Mouse (Mus musculus): ENCODE data around the gene Fam166b. TPM values are rescaled to one million over a fixed set of nuclear protein-coding genes. Genes with fewer than 3 reads are reported as not detected.

Fam166b gene
- polyA plus RNA-seq, 1 experiment from 2014 or later, result not detected

DNA sequence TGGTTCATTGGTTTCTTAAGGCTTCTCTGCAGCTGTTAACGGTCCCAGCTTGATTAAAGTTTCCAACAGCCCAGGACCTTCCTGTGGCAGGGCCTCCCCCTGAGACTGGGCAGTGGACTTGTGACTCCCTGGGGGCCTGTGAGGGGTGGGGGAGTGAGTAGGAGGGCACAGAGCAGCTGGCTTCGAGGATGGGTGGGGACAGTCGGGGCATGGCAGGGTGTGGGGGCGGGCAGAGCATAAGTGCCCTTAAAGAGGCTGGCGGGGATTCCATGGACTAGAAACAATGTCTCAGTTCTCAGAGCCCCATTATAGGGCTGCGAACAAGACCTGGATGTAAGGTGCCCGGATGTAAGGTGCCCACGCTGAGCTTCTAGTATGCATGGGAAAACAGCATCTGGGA is 28.2 kb upstream of the Fam166b start:
- no peak overlapping the region for H3K4me2 ChIP-seq (ENCODE audit: low read depth, low read length)
- no peak overlapping the region for H3K9ac ChIP-seq (ENCODE audit: low read length)
- H3K27me3 ChIP-seq (ENCODE audit: control insufficient read depth, insufficient read depth, low read length), result peaks cover 11% of the 10 kb centered on the region
- H3K36me3 ChIP-seq (ENCODE audit: control insufficient read depth, insufficient read depth, low read length), result no peaks in the 10 kb centered on the region
- WGBS, result 21% methylated on average over 8 of the region's 8 CpGs
- H3K4me3 ChIP-seq (replicated peaks; ENCODE audit: low read length), result no peak overlapping the region
- no peak for ATAC-seq (ENCODE audit: insufficient read depth, low FRiP score)
- peaks cover 15% of the 10 kb centered on the region for H3K4me1 ChIP-seq (ENCODE audit: control insufficient read depth, insufficient read depth, low read length)
- no peaks in the 10 kb centered on the region for H3K9me3 ChIP-seq (replicated peaks; ENCODE audit: control insufficient read depth, low read length)
- no peak overlapping the region for H3K27ac ChIP-seq (ENCODE audit: low read length)

DNA sequence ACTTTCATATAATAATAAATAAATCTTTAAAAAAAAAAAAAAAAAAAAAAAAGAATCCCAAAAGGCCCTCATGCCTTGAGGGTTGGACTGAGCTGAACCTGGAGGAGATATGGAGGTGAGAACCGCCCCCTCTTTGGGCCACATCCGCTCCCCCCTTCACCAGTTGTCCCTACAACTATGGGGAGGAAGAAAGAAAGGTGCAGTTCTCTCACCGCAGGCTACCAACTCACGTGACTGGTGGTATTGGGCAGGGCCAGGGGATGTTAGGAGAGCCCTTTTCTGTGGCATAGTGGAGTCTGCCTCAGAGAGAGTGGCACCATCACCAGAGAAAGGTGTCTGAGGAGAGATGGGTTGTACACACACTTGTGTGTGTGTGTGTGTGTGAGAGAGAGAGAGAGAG is 27.5 kb upstream of the Fam166b start:
- no peak for ATAC-seq (ENCODE audit: insufficient read depth, low FRiP score)
- 35% methylated on average over 4 of the region's 4 CpGs for WGBS
- no peak overlapping the region for H3K4me2 ChIP-seq (ENCODE audit: low read depth, low read length)

DNA sequence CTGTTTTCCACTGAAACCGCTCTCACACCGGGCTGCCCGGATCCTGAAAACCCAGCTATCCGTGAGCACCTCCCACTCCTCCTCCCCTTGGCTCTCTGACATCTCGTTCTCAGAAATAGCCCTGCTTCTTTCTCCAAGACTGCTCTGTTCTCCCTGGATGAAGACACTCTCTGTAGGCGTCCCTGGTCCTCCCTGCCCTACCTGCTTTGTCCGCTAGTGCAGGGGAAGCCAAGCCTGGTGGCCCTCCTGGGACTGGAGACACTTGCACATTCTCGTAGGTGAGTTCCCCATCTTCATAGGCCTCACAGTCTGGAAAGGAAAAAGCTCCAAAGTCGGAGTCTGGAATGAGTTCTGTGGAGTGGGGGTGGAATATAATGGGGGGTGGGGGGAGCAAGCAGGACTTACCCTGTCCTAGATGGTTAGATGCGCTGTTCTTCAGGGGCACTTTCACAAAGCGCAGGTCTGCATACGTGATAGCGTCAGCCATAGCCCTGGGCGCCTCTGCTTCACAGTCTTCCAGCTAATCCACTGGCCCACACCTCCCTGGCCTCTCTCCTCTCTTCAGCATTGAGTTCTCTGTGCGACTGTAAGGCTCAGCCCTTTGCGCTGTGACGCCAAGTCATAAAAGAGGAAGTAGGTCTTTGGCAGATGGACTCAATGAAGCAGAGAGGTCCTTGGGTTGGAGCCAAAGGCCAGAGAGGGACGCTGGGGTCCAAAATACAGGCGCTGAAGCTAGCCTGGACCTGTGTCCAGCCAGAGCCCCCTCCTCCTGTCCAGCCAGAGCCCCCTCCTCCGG is 25.3 kb upstream of the Fam166b start, which contains the start of gene Cd72:
Gene Cd72, minus strand, starts transcription at position 588 of the 796 bp plus-strand sequence.
- H3K27me3 ChIP-seq (ENCODE audit: control insufficient read depth, insufficient read depth, low read length), result peaks cover 13% of the 10 kb centered on the region
- H3K9me3 ChIP-seq (replicated peaks; ENCODE audit: control insufficient read depth, low read length), result no peaks in the 10 kb centered on the region
- H3K36me3 ChIP-seq (ENCODE audit: control insufficient read depth, insufficient read depth, low read length), result no peaks in the 10 kb centered on the region
- peak; percentile 37; the same call in 1 of the 2 replicates for ATAC-seq (ENCODE audit: insufficient read depth, low FRiP score)
- peak within 1 kb of the TSS; percentile 60 for H3K9ac ChIP-seq (ENCODE audit: low read length)
- H3K4me1 ChIP-seq (ENCODE audit: control insufficient read depth, insufficient read depth, low read length), result peaks cover 15% of the 10 kb centered on the region
- peak within 1 kb of the TSS; percentile 22 for H3K4me3 ChIP-seq (replicated peaks; ENCODE audit: low read length)
- H3K27ac ChIP-seq (ENCODE audit: low read length), result no peak within 1 kb of the TSS
- H3K4me2 ChIP-seq (ENCODE audit: low read depth, low read length), result peak within 1 kb of the TSS; percentile 40
- WGBS, result 31% methylated on average over 20 of the region's 20 CpGs

More for the DNA sequence above, 27.5 kb upstream of the Fam166b start:
- Histone ChIP-seq H3K4me3 (replicated peaks; ENCODE audit: low read length) (no peak overlapping the region), H3K27me3 (ENCODE audit: control insufficient read depth, insufficient read depth, low read length) (peaks cover 13% of the 10 kb centered on the region), H3K9me3 (replicated peaks; ENCODE audit: control insufficient read depth, low read length) (no peaks in the 10 kb centered on the region), H3K9ac (ENCODE audit: low read length) (no peak overlapping the region), H3K36me3 (ENCODE audit: control insufficient read depth, insufficient read depth, low read length) (no peaks in the 10 kb centered on the region), H3K27ac (ENCODE audit: low read length) (no peak overlapping the region), H3K4me1 (ENCODE audit: control insufficient read depth, insufficient read depth, low read length) (peaks cover 15% of the 10 kb centered on the region)

DNA sequence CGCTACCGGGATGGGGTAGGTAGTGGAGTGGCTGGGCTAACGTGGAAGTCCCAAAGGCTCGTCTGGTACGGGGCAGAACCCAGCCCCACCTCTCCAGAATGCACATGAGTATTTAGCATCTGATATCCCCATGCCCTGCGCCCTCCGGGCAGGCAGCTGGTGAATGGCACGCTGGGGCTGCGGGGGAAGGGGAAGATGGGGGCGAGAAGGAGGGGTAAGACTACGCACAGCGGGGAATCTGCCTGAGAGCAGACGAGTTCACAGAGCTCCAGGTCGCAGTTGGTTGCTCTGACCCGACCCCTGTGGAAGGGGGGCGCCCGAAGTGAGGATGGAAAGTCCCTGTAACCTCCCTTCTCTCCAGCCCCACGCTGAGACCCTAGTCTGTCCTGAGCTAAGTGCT is 24.5 kb upstream of the Fam166b start:
- H3K27ac ChIP-seq (ENCODE audit: low read length), result no peak overlapping the region
- H3K4me1 ChIP-seq (ENCODE audit: control insufficient read depth, insufficient read depth, low read length), result peaks cover 15% of the 10 kb centered on the region
- 3% methylated on average over 18 of the region's 18 CpGs for WGBS
- peak overlapping the region; percentile 60 for H3K9ac ChIP-seq (ENCODE audit: low read length)
- H3K36me3 ChIP-seq (ENCODE audit: control insufficient read depth, insufficient read depth, low read length), result no peaks in the 10 kb centered on the region
- peak overlapping the region; percentile 40 for H3K4me2 ChIP-seq (ENCODE audit: low read depth, low read length)
- H3K9me3 ChIP-seq (replicated peaks; ENCODE audit: control insufficient read depth, low read length), result no peaks in the 10 kb centered on the region
- peaks cover 13% of the 10 kb centered on the region for H3K27me3 ChIP-seq (ENCODE audit: control insufficient read depth, insufficient read depth, low read length)
- H3K4me3 ChIP-seq (replicated peaks; ENCODE audit: low read length), result peak overlapping the region; percentile 22
- ATAC-seq (ENCODE audit: insufficient read depth, low FRiP score), result no peak

DNA sequence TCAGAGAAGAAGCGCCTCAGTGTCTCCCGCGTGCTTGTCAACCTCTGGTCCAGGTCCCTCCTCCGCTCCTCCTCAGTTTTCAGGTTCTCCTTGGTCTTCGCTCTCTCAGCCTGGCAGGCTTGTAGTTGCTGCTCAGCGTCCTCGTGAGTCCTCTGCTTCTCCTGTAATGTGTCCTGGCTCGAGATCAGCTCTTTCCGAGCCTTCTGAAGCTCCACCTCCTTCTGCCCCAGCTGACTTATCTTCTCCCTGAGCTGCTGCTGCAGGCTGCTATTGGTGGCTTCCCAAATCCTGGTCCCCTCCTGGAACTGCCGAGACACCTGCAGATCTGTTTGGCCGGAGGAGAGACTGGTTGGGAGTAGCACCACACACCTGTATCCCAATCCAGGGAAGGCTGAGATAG is 23.4 kb upstream of the Fam166b start:
- Histone ChIP-seq H3K4me1 (ENCODE audit: control insufficient read depth, insufficient read depth, low read length) (peaks cover 15% of the 10 kb centered on the region), H3K27me3 (ENCODE audit: control insufficient read depth, insufficient read depth, low read length) (peaks cover 13% of the 10 kb centered on the region), H3K4me3 (replicated peaks; ENCODE audit: low read length) (no peak overlapping the region), H3K27ac (ENCODE audit: low read length) (no peak overlapping the region), H3K4me2 (ENCODE audit: low read depth, low read length) (no peak overlapping the region), H3K9me3 (replicated peaks; ENCODE audit: control insufficient read depth, low read length) (no peaks in the 10 kb centered on the region), H3K9ac (ENCODE audit: low read length) (no peak overlapping the region), H3K36me3 (ENCODE audit: control insufficient read depth, insufficient read depth, low read length) (no peaks in the 10 kb centered on the region)
- WGBS, result 42% methylated on average over 11 of the region's 11 CpGs
- no peak for ATAC-seq (ENCODE audit: insufficient read depth, low FRiP score)

DNA sequence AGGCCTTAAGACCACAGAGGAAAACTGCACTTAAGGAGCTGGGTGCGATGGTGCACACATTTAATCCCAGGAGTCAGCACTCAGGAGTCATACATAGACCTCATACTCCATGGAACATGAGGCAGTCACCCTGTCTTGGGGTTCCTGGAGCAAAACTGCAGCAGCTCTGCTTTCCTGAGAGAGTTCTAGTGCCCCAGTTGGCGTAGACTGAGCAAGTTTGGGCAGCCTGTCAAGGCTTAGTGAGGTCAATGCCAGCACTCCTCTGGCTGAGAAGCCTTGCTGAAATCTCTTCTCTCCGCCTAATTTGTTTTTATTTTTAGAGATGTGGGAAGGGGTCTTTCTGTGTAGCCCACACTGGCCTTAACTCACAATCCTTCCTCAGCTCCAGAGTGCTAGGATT is 19.6 kb upstream of the Fam166b start:
- no peak for ATAC-seq (ENCODE audit: insufficient read depth, low FRiP score)
- H3K9me3 ChIP-seq (replicated peaks; ENCODE audit: control insufficient read depth, low read length), result no peaks in the 10 kb centered on the region
- H3K9ac ChIP-seq (ENCODE audit: low read length), result no peak overlapping the region
- WGBS, result 84% methylated on average over 3 of the region's 3 CpGs
- no peak overlapping the region for H3K4me3 ChIP-seq (replicated peaks; ENCODE audit: low read length)
- H3K4me1 ChIP-seq (ENCODE audit: control insufficient read depth, insufficient read depth, low read length), result peaks cover 17% of the 10 kb centered on the region
- peaks cover 13% of the 10 kb centered on the region for H3K27me3 ChIP-seq (ENCODE audit: control insufficient read depth, insufficient read depth, low read length)
- no peaks in the 10 kb centered on the region; the same call in 1 of the 2 replicates for H3K36me3 ChIP-seq (ENCODE audit: control insufficient read depth, insufficient read depth, low read length)
- no peak overlapping the region for H3K27ac ChIP-seq (ENCODE audit: low read length)
- no peak overlapping the region for H3K4me2 ChIP-seq (ENCODE audit: low read depth, low read length)

DNA sequence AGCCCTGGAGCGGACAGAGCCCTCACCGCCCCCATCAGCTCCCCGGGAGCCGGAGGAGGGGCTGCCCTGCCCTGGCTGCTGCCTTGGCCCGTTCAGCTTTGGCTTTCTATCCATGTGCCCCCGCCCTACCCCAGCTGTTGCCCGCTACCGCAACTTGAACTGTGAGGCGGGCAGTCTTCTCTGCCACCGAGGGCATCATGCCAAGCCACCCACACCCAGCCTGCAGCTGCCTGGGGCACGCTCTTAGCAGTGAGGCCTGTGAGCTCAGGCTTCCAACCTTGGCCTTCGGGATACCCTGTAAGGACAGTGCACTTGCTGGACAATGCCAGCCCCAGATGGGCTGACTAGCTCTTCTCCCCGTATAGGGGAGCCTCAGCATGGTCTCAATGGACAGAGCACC is 18.3 kb upstream of the Fam166b start:
- Histone ChIP-seq H3K9ac (ENCODE audit: low read length) (no peak overlapping the region), H3K4me2 (ENCODE audit: low read depth, low read length) (no peak overlapping the region), H3K27ac (ENCODE audit: low read length) (no peak overlapping the region), H3K36me3 (ENCODE audit: control insufficient read depth, insufficient read depth, low read length) (no peaks in the 10 kb centered on the region; the same call in 1 of the 2 replicates), H3K9me3 (replicated peaks; ENCODE audit: control insufficient read depth, low read length) (no peaks in the 10 kb centered on the region), H3K4me3 (replicated peaks; ENCODE audit: low read length) (no peak overlapping the region), H3K4me1 (ENCODE audit: control insufficient read depth, insufficient read depth, low read length) (peaks cover 11% of the 10 kb centered on the region), H3K27me3 (ENCODE audit: control insufficient read depth, insufficient read depth, low read length) (peaks cover 4% of the 10 kb centered on the region; the same call in 1 of the 2 replicates)
- ATAC-seq (ENCODE audit: insufficient read depth, low FRiP score), result no peak
- 89% methylated on average over 13 of the region's 13 CpGs for WGBS

DNA sequence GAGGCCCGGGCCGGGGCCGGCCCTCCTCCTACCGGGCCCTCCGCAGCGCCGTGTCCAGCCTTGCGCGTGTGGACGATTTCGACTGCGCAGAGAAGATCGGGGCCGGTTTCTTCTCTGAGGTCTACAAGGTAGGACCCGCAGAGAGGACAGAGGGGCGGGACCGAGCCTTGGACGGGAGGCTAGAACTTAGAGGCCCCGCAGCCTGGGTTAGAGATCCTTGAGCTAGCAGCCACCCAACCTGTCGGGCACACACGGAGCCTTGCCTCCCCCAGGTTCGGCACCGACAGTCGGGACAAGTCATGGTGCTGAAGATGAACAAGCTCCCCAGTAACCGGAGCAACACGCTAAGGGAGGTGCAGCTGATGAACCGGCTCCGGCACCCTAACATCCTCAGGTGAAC is 14.6 kb upstream of the Fam166b start:
- peak; percentile 1; the same call in 1 of the 2 replicates for ATAC-seq (ENCODE audit: insufficient read depth, low FRiP score)
- Histone ChIP-seq H3K27me3 (ENCODE audit: control insufficient read depth, insufficient read depth, low read length) (no peaks in the 10 kb centered on the region), H3K9ac (ENCODE audit: low read length) (peak overlapping the region; percentile 99), H3K4me3 (replicated peaks; ENCODE audit: low read length) (peak overlapping the region; percentile 94), H3K4me1 (ENCODE audit: control insufficient read depth, insufficient read depth, low read length) (peaks cover 11% of the 10 kb centered on the region), H3K4me2 (ENCODE audit: low read depth, low read length) (peak overlapping the region; percentile 95), H3K9me3 (replicated peaks; ENCODE audit: control insufficient read depth, low read length) (no peaks in the 10 kb centered on the region), H3K27ac (ENCODE audit: low read length) (peak overlapping the region; percentile 95), H3K36me3 (ENCODE audit: control insufficient read depth, insufficient read depth, low read length) (no peaks in the 10 kb centered on the region; the same call in 1 of the 2 replicates)
- 1% methylated on average over 28 of the region's 28 CpGs for WGBS
